Mouse (Mus musculus) embryonic facial prominence, embryonic 10.5 days (tissue): ENCODE data around the gene Fan1. TPM values are rescaled to one million over a fixed set of nuclear protein-coding genes. Genes with fewer than 3 reads are reported as not detected.

Experiments
- DNase-seq: peaks from one replicate; pipeline ENCODE4 v3.0.0-alpha.2; 2017; ENCODE audit warnings: low spot score
- H3K27ac ChIP-seq: fragments of 300-500 bp; sonication (generic); replicated peaks from 2 replicates; pipeline ENCODE4 v1.5.1; 2016; ENCODE audit warnings: mild to moderate bottlenecking
- H3K27me3 ChIP-seq: fragments of 300-500 bp; sonication (generic); replicated peaks from 2 replicates; pipeline ENCODE4 v1.6.1; 2016; ENCODE audit warnings: low read depth, mild to moderate bottlenecking; ENCODE audit not compliant: poor library complexity, severe bottlenecking
- H3K36me3 ChIP-seq: fragments of 300-500 bp; sonication (generic); replicated peaks from 2 replicates; pipeline ENCODE4 v1.6.1; 2016; ENCODE audit warnings: mild to moderate bottlenecking, moderate library complexity
- H3K4me1 ChIP-seq: fragments of 300-500 bp; sonication (generic); 2 replicates; pipeline ENCODE4 v1.6.1; 2016
- H3K4me3 ChIP-seq: fragments of 300-500 bp; sonication (generic); 2 replicates; pipeline ENCODE4 v1.5.1; 2016; ENCODE audit warnings: mild to moderate bottlenecking, moderate library complexity
- H3K9me3 ChIP-seq: fragments of 300-500 bp; sonication (generic); 2 replicates; pipeline ENCODE4 v1.6.1; 2016; ENCODE audit warnings: mild to moderate bottlenecking
- WGBS: fragments of 180-500 bp; shearing (Covaris S2); methylation state at CpG from one replicate; pipeline ENCODE4 v1.1.7; 2016; 5-methylcytosine and 5-hydroxymethylcytosine counted together
- polyA plus RNA-seq: library from polyadenylated mRNA; unstranded; fragments of >200 nt; fragmentation: Nextera tagmentation; extraction: Ambion mirVana; gene quantifications from 2 replicates; pipeline ENCODE4 v1.2.1, GENCODE M21; 2016

Fan1 gene
- polyA plus RNA-seq, 1 experiment from 2014 or later: 9.4 TPM

DNA sequence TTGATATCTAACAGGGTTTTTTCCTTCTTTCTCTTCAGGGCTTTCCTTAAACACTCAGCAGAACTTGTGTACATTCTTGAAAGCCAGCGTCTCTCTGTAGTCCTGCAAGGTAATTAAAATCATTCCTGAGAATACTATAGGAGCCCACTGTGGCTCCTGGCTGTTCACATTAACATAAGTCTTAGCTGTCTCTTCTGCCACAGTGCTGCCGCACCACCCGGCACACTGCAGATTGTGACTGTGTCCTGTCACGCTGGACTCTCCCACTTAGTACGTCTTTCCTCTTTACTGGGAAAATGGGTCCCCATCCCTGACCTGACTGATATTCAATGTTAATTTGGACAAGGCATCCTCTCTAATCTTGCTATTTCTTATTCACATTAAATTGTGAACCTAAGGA lies 52.8 kb downstream of the Fan1 start:
- peaks cover 62% of the 10 kb centered on the region for H3K36me3 ChIP-seq
- H3K27ac ChIP-seq: no peak overlapping the region
- H3K4me3 ChIP-seq: no peak overlapping the region
- H3K9me3 ChIP-seq: no peaks in the 10 kb centered on the region
- 78% methylated on average over 5 of the region's 5 CpGs for WGBS
- no peaks in the 10 kb centered on the region for H3K27me3 ChIP-seq
- H3K4me1 ChIP-seq: no peaks in the 10 kb centered on the region
- DNase-seq: no peak

GRCm38 (mm10) chr7:64312811-64313210 lies 61.1 kb downstream of the Fan1 start:
- H3K27me3 ChIP-seq: no peaks in the 10 kb centered on the region
- DNase-seq: no peak
- H3K4me3 ChIP-seq: no peak overlapping the region
- 94% methylated on average over 7 of the region's 7 CpGs for WGBS
- H3K4me1 ChIP-seq: no peaks in the 10 kb centered on the region
- H3K9me3 ChIP-seq: no peaks in the 10 kb centered on the region
- H3K27ac ChIP-seq: no peak overlapping the region
- H3K36me3 ChIP-seq: peaks cover 52% of the 10 kb centered on the region

GRCm38 (mm10) chr7:64310756-64311155 lies 63.1 kb downstream of the Fan1 start:
- no peaks in the 10 kb centered on the region for H3K4me1 ChIP-seq
- no peak overlapping the region for H3K27ac ChIP-seq
- no peaks in the 10 kb centered on the region for H3K9me3 ChIP-seq
- DNase-seq: no peak
- H3K4me3 ChIP-seq: no peak overlapping the region
- H3K27me3 ChIP-seq: no peaks in the 10 kb centered on the region
- WGBS: 77% methylated on average over 2 of the region's 2 CpGs
- H3K36me3 ChIP-seq: peaks cover 39% of the 10 kb centered on the region

DNA sequence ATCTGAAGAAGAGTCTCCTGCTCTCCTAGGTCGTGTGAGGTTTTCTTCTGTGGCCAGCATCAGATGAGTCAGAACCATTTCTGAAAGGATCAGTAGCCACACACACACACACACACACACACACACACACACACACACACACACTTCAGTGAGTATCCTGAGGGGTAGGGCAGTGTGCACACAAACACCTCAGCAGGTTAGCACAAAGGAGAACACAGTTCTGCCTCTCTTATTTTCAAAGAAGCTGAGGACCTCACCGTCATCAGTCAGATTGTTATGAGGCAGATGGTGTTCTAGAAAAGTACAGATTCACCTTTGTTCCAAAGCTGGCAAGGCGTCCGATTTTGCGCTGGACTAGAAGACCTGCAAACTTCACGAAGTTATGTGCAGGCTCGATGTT lies 63.7 kb downstream of the Fan1 start:
- WGBS: 91% methylated on average over 7 of the region's 7 CpGs
- peaks cover 37% of the 10 kb centered on the region for H3K36me3 ChIP-seq
- H3K27me3 ChIP-seq: no peaks in the 10 kb centered on the region
- H3K9me3 ChIP-seq: no peaks in the 10 kb centered on the region
- no peaks in the 10 kb centered on the region for H3K4me1 ChIP-seq
- H3K27ac ChIP-seq: no peak overlapping the region
- H3K4me3 ChIP-seq: no peak overlapping the region
- DNase-seq: no peak

Other genes with a start within 250 kb of the Fan1 start
- 13.0 and 16.0 TPM in 2 replicates for gene Trpm1, start 220.3 kb downstream of the Fan1 start, polyA plus RNA-seq
- gene Mtmr10, start 86.4 kb downstream of the Fan1 start, polyA plus RNA-seq: 10.7 and 11.4 TPM in 2 replicates
- gene Mphosph10, start 18.2 kb upstream of the Fan1 start, polyA plus RNA-seq: 53.4 and 56.1 TPM in 2 replicates
- gene Mcee, start 18.5 kb upstream of the Fan1 start, polyA plus RNA-seq: 44.0 and 44.6 TPM in 2 replicates
- 20.7 and 27.5 TPM in 2 replicates for gene Apba2, start 127.6 kb upstream of the Fan1 start, polyA plus RNA-seq